Mouse (Mus musculus): ENCODE results near the gene Ddr1. TPM values are rescaled to one million over a fixed set of nuclear protein-coding genes. Genes with fewer than 3 reads are reported as not detected.

The Ddr1 gene
- polyA plus RNA-seq, 1 experiment, result 65.6 TPM

- TF ChIP-seq REST (IDR thresholded peaks at IDR 0.05; ENCODE audit: insufficient read depth, insufficient read length) (no peak), MYOD1 (IDR thresholded peaks at IDR 0.05; ENCODE audit: control insufficient read depth in 1 of 3, insufficient read length in 2 of 3, low read depth in 2 of 3) (no peak), TCF3 (IDR thresholded peaks at IDR 0.05; ENCODE audit: insufficient read length, low read depth) (no peak), POLR2AphosphoS2 (IDR thresholded peaks at IDR 0.05; ENCODE audit: insufficient read length, low read depth) (no peak), MAX (IDR thresholded peaks at IDR 0.05; ENCODE audit: low read depth) (no peak), USF1 (IDR thresholded peaks at IDR 0.05; ENCODE audit: low read depth) (no peak), TCF12 (IDR thresholded peaks at IDR 0.05; ENCODE audit: insufficient read depth, poor library complexity, severe bottlenecking) (no peak)
- H3K4me3 ChIP-seq, result peak overlapping the region; percentile 52
- peaks cover 55% of the 10 kb centered on the region for H3K79me2 ChIP-seq (ENCODE audit: control insufficient read depth, insufficient read depth)
- H3K27me3 ChIP-seq (ENCODE audit: control insufficient read depth, insufficient read depth, insufficient read length), result no peaks in the 10 kb centered on the region
- peak overlapping the region; percentile 89 for H3K4me2 ChIP-seq (ENCODE audit: low read depth)
- no peak overlapping the region for H3ac ChIP-seq (ENCODE audit: control insufficient read depth, insufficient read length)
- peaks cover 12% of the 10 kb centered on the region for H3K36me3 ChIP-seq (ENCODE audit: control insufficient read depth, insufficient read depth)
These were observed 7.7 kb downstream of the Ddr1 start for GRCm38 (mm10) chr17:35696691-35697090.

GRCm38 (mm10) chr17:35695289-35695688 is 9.1 kb downstream of the Ddr1 start:
- peaks cover 14% of the 10 kb centered on the region for H3K36me3 ChIP-seq (ENCODE audit: control insufficient read depth, insufficient read depth)
- TF ChIP-seq TCF12 (IDR thresholded peaks at IDR 0.05; ENCODE audit: insufficient read depth, poor library complexity, severe bottlenecking), result no peak
- TF ChIP-seq REST (IDR thresholded peaks at IDR 0.05; ENCODE audit: insufficient read depth, insufficient read length), result no peak
- no peak for TF ChIP-seq MYOG (IDR thresholded peaks at IDR 0.05; ENCODE audit: control insufficient read depth in 1 of 3, insufficient read depth in 1 of 3, insufficient read length in 2 of 3, low read depth in 2 of 3)
- no peak for TF ChIP-seq TCF3 (IDR thresholded peaks at IDR 0.05; ENCODE audit: insufficient read length, low read depth)
- TF ChIP-seq POLR2A (IDR thresholded peaks at IDR 0.05; ENCODE audit: insufficient read length, low read depth), result no peak
- no peak for TF ChIP-seq POLR2AphosphoS2 (IDR thresholded peaks at IDR 0.05; ENCODE audit: insufficient read length, low read depth)
- TF ChIP-seq MAX (IDR thresholded peaks at IDR 0.05; ENCODE audit: low read depth), result no peak
- no peak for TF ChIP-seq USF1 (IDR thresholded peaks at IDR 0.05; ENCODE audit: low read depth)
- no peak for TF ChIP-seq MYOD1 (IDR thresholded peaks at IDR 0.05; ENCODE audit: control insufficient read depth in 1 of 3, insufficient read length in 2 of 3, low read depth in 2 of 3)
- no peak for TF ChIP-seq SRF (IDR thresholded peaks at IDR 0.05; ENCODE audit: control insufficient read depth, insufficient read length, low read depth)
- TF ChIP-seq E2F4 (IDR thresholded peaks at IDR 0.05; ENCODE audit: insufficient read depth), result no peak
- TF ChIP-seq CEBPB (IDR thresholded peaks at IDR 0.05; ENCODE audit: insufficient read depth, poor library complexity, severe bottlenecking), result no peak
- no peak overlapping the region for H3K4me3 ChIP-seq
- H3ac ChIP-seq (ENCODE audit: control insufficient read depth, insufficient read length), result no peak overlapping the region
- H3K27me3 ChIP-seq (ENCODE audit: control insufficient read depth, insufficient read depth, insufficient read length), result no peaks in the 10 kb centered on the region
- H3K79me2 ChIP-seq (ENCODE audit: control insufficient read depth, insufficient read depth), result peaks cover 55% of the 10 kb centered on the region
- no peak overlapping the region for H3K4me2 ChIP-seq (ENCODE audit: low read depth)

- peaks cover 26% of the 10 kb centered on the region for H3K36me3 ChIP-seq (ENCODE audit: control insufficient read depth, insufficient read depth)
- H3ac ChIP-seq (ENCODE audit: control insufficient read depth, insufficient read length), result no peak overlapping the region
- peaks cover 49% of the 10 kb centered on the region for H3K79me2 ChIP-seq (ENCODE audit: control insufficient read depth, insufficient read depth)
- H3K4me2 ChIP-seq (ENCODE audit: low read depth), result no peak overlapping the region
- no peaks in the 10 kb centered on the region for H3K27me3 ChIP-seq (ENCODE audit: control insufficient read depth, insufficient read depth, insufficient read length)
- no peak overlapping the region for H3K4me3 ChIP-seq
- TF ChIP-seq MAX (IDR thresholded peaks at IDR 0.05; ENCODE audit: low read depth), result no peak
- no peak for TF ChIP-seq POLR2A (IDR thresholded peaks at IDR 0.05; ENCODE audit: insufficient read length, low read depth)
- TF ChIP-seq MYOG (IDR thresholded peaks at IDR 0.05; ENCODE audit: control insufficient read depth in 1 of 3, insufficient read depth in 1 of 3, insufficient read length in 2 of 3, low read depth in 2 of 3), result no peak
- no peak for TF ChIP-seq TCF3 (IDR thresholded peaks at IDR 0.05; ENCODE audit: insufficient read length, low read depth)
- TF ChIP-seq TCF12 (IDR thresholded peaks at IDR 0.05; ENCODE audit: insufficient read depth, poor library complexity, severe bottlenecking), result no peak
- TF ChIP-seq SRF (IDR thresholded peaks at IDR 0.05; ENCODE audit: control insufficient read depth, insufficient read length, low read depth), result no peak
- TF ChIP-seq E2F4 (IDR thresholded peaks at IDR 0.05; ENCODE audit: insufficient read depth), result no peak
- TF ChIP-seq MYOD1 (IDR thresholded peaks at IDR 0.05; ENCODE audit: control insufficient read depth in 1 of 3, insufficient read length in 2 of 3, low read depth in 2 of 3), result no peak
These were observed 10.5 kb downstream of the Ddr1 start for GRCm38 (mm10) chr17:35693906-35694305.

- Histone ChIP-seq H3K36me3 (ENCODE audit: control insufficient read depth, insufficient read depth) (peaks cover 37% of the 10 kb centered on the region), H3K4me2 (ENCODE audit: low read depth) (no peak overlapping the region)
- TF ChIP-seq SRF (IDR thresholded peaks at IDR 0.05; ENCODE audit: control insufficient read depth, insufficient read length, low read depth) (no peak), E2F4 (IDR thresholded peaks at IDR 0.05; ENCODE audit: insufficient read depth) (no peak), MYOG (IDR thresholded peaks at IDR 0.05; ENCODE audit: control insufficient read depth in 1 of 3, insufficient read depth in 1 of 3, insufficient read length in 2 of 3, low read depth in 2 of 3) (no peak), POLR2A (IDR thresholded peaks at IDR 0.05; ENCODE audit: insufficient read length, low read depth) (no peak), REST (IDR thresholded peaks at IDR 0.05; ENCODE audit: insufficient read depth, insufficient read length) (no peak), USF1 (IDR thresholded peaks at IDR 0.05; ENCODE audit: low read depth) (no peak), MAX (IDR thresholded peaks at IDR 0.05; ENCODE audit: low read depth) (no peak), CEBPB (IDR thresholded peaks at IDR 0.05; ENCODE audit: insufficient read depth, poor library complexity, severe bottlenecking) (no peak), TCF3 (IDR thresholded peaks at IDR 0.05; ENCODE audit: insufficient read length, low read depth) (no peak)
These were observed 12.1 kb downstream of the Ddr1 start for GRCm38 (mm10) chr17:35692368-35692767.

GRCm38 (mm10) chr17:35691811-35692210 is 12.6 kb downstream of the Ddr1 start:
- Histone ChIP-seq H3K36me3 (ENCODE audit: control insufficient read depth, insufficient read depth) (peaks cover 39% of the 10 kb centered on the region), H3K4me3 (no peak overlapping the region), H3K79me2 (ENCODE audit: control insufficient read depth, insufficient read depth) (peaks cover 32% of the 10 kb centered on the region), H3K4me2 (ENCODE audit: low read depth) (no peak overlapping the region), H3ac (ENCODE audit: control insufficient read depth, insufficient read length) (no peak overlapping the region), H3K27me3 (ENCODE audit: control insufficient read depth, insufficient read depth, insufficient read length) (no peaks in the 10 kb centered on the region)
- peak in 1 of 3 experiments; percentile 63 for TF ChIP-seq MYOD1 (IDR thresholded peaks at IDR 0.05; ENCODE audit: control insufficient read depth in 1 of 3, insufficient read length in 2 of 3, low read depth in 2 of 3)
- TF ChIP-seq MYOG (IDR thresholded peaks at IDR 0.05; ENCODE audit: control insufficient read depth in 1 of 3, insufficient read depth in 1 of 3, insufficient read length in 2 of 3, low read depth in 2 of 3), result peak in 2 of 3 experiments; percentile 45 to 59
- no peak for TF ChIP-seq TCF12 (IDR thresholded peaks at IDR 0.05; ENCODE audit: insufficient read depth, poor library complexity, severe bottlenecking)
- TF ChIP-seq SRF (IDR thresholded peaks at IDR 0.05; ENCODE audit: control insufficient read depth, insufficient read length, low read depth), result no peak

More at GRCm38 (mm10) chr17:35692368-35692767, 12.1 kb downstream of the Ddr1 start:
- no peaks in the 10 kb centered on the region for H3K27me3 ChIP-seq (ENCODE audit: control insufficient read depth, insufficient read depth, insufficient read length)
- peaks cover 37% of the 10 kb centered on the region for H3K79me2 ChIP-seq (ENCODE audit: control insufficient read depth, insufficient read depth)
- H3ac ChIP-seq (ENCODE audit: control insufficient read depth, insufficient read length), result no peak overlapping the region
- H3K4me3 ChIP-seq, result no peak overlapping the region
